Mouse (Mus musculus) kidney, embryonic 14.5 days (tissue): Measurements from ENCODE around the gene AC153137.1. TPM values are rescaled to one million over a fixed set of nuclear protein-coding genes. Genes with fewer than 3 reads are reported as not detected.
"Not testable (repeated sequence)": the region's sequence is repeated elsewhere in the genome, so short reads cannot be mapped to it uniquely, and the experiment has no call there.

Source experiments
- ATAC-seq: fragments of 200-750 bp; cut with Nextera tagmentation; 2 replicates; pipeline ENCODE4 v1.8.0; 2017; ENCODE audit warnings: moderate number of reproducible peaks, mild to moderate bottlenecking, moderate TSS enrichment, moderate library complexity; ENCODE audit not compliant: low FRiP score, low TSS enrichment
- H3K27ac ChIP-seq: fragments of 300-500 bp; sonication (generic); 2 replicates; pipeline ENCODE4 v1.5.1; 2014; ENCODE audit warnings: low read depth, mild to moderate bottlenecking, low read length, moderate library complexity, mixed read lengths
- H3K27me3 ChIP-seq: fragments of 300-500 bp; sonication (generic); 2 replicates; pipeline ENCODE4 v1.6.1; 2014; ENCODE audit warnings: mild to moderate bottlenecking, low read length; ENCODE audit not compliant: control insufficient read depth, insufficient read depth
- H3K36me3 ChIP-seq: fragments of 300-500 bp; sonication (generic); 2 replicates; pipeline ENCODE4 v1.6.1; 2014; ENCODE audit warnings: low read length, mixed read lengths; ENCODE audit not compliant: control insufficient read depth, insufficient read depth
- H3K4me1 ChIP-seq: fragments of 300-500 bp; sonication (generic); 2 replicates; pipeline ENCODE4 v1.6.1; 2014; ENCODE audit warnings: low read length, mixed read lengths; ENCODE audit not compliant: control insufficient read depth, insufficient read depth
- H3K4me2 ChIP-seq: fragments of 300-500 bp; sonication (generic); replicated peaks from 2 replicates; pipeline ENCODE4 v1.6.1; 2014; ENCODE audit warnings: low read depth, mild to moderate bottlenecking, low read length
- H3K4me3 ChIP-seq: fragments of 300-500 bp; sonication (generic); 2 replicates; pipeline ENCODE4 v1.5.1; 2014; ENCODE audit warnings: mild to moderate bottlenecking, low read length
- H3K9ac ChIP-seq: fragments of 300-500 bp; sonication (generic); 2 replicates; pipeline ENCODE4 v1.6.1; 2014; ENCODE audit warnings: low read depth, mild to moderate bottlenecking, low read length, moderate library complexity
- H3K9me3 ChIP-seq: fragments of 300-500 bp; sonication (generic); 2 replicates; pipeline ENCODE4 v1.6.1; 2016; ENCODE audit warnings: low read length; ENCODE audit not compliant: control insufficient read depth
- WGBS: fragments of 180-500 bp; shearing (Covaris S2); extraction: QIAGEN DNeasy Blood & Tissue Kit; methylation state at CpG from one replicate; pipeline ENCODE4 v1.1.7; 2014; 5-methylcytosine and 5-hydroxymethylcytosine counted together
- polyA plus RNA-seq: library from polyadenylated mRNA; unstranded; fragments of >200 nt; fragmentation: Nextera tagmentation; extraction: Ambion mirVana; gene quantifications from 2 replicates; pipeline ENCODE4 v1.2.1, GENCODE M21; 2014

Gene AC153137.1
- not detected in 2 replicates for polyA plus RNA-seq

DNA sequence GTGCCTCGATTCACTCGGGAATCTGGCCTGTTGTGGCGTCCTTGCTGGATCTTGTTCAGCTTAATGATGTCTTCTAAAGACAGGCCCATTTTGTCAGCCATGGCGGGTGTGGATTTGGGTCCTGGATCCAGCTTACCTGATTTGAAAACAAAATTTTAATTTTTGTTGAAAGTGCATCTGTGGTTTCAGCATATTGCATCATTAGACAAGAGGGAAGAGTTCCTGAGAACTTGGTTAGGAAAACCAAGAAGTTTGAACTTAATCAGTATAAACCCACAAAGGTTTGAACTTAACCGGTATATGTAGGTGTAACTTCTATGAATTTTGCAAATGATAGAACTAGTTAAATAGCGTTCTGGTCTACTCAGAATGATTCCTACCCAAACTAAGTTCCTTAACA is at the start of gene AC153137.1:
Gene AC153137.1, minus strand, starts transcription at position 101 of the 400 bp plus-strand sequence.
- not testable (repeated sequence) for H3K4me1 ChIP-seq, H3K9ac ChIP-seq, H3K9me3 ChIP-seq, H3K27me3 ChIP-seq, H3K4me2 ChIP-seq, H3K4me3 ChIP-seq, ATAC-seq, H3K36me3 ChIP-seq, H3K27ac ChIP-seq
- WGBS = 89% methylated on average over 6 of the region's 6 CpGs

DNA sequence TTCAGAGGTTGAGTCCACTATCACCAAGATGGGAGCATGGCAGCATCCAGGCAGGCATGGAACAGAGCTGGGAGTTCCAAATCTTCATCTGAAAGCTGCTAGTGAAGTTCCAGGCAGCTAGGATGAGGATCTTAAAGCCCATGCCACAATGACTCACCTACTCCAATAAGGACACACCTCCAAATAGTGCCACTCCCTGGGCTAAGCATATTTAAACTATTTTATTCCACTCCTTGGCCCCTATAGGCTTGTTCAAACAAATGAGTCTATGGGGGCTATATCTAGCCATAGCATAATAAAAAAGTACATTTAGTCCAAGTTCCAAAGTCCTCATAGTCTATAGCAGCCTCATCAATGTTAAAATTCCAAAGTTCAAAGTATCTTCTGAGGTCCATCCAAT is 45.4 kb upstream of the AC153137.1 start:
- Histone ChIP-seq H3K4me3 (no peak overlapping the region), H3K36me3 (no peaks in the 10 kb centered on the region), H3K27me3 (no peaks in the 10 kb centered on the region), H3K9me3 (no peaks in the 10 kb centered on the region), H3K4me2 (no peak overlapping the region), H3K27ac (no peak overlapping the region), H3K9ac (no peak overlapping the region), H3K4me1 (no peaks in the 10 kb centered on the region)
- ATAC-seq = no peak

DNA sequence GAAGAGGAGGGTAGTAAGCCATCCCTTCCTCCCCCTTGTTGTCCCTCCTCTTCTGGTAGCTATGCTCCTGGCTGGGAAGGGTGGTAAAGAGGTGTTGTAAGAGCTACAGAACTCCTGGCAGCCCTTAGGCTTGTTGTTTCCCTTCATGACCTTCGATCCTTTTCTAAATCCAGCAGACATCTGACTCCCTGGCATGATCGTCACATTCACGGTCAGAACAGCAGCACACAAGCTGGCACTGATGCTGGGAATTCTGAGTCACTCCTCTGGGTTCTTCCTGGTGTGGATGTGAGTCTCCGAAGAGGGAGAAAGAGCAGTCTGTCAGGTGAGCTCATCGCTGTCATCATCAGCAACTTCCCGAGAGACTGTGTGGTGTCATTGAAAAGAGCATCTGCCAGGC is 41.5 kb upstream of the AC153137.1 start:
- Histone ChIP-seq H3K4me2 (no peak overlapping the region), H3K4me1 (no peaks in the 10 kb centered on the region), H3K36me3 (no peaks in the 10 kb centered on the region), H3K9me3 (no peaks in the 10 kb centered on the region), H3K27me3 (no peaks in the 10 kb centered on the region), H3K4me3 (no peak overlapping the region), H3K9ac (no peak overlapping the region), H3K27ac (no peak overlapping the region)
- ATAC-seq = no peak
- 83% methylated on average over 6 of the region's 6 CpGs for WGBS

DNA sequence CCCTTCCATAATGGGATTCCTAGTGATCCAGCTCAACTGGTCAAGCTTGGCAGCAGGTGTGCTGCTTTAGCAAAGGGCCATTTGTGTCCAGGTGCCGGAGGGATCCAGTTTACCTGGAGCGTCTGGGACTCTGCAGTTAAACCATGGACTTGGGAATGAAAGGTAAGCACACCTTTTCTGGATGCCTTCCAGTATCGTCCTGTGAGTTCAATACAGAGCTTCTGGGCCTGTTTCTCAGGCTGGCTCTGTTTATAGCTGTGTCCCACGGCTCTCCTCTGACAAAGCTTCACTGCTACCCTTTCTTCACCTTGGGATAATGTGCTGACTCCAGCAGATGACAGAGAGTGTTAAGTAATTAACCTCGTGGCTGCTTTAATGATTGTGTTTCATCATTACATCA is 39.6 kb upstream of the AC153137.1 start:
- WGBS = 70% methylated on average over 5 of the region's 5 CpGs
- Histone ChIP-seq H3K27me3 (no peaks in the 10 kb centered on the region), H3K4me2 (no peak overlapping the region), H3K9ac (no peak overlapping the region), H3K4me3 (no peak overlapping the region), H3K4me1 (no peaks in the 10 kb centered on the region), H3K27ac (no peak overlapping the region), H3K36me3 (no peaks in the 10 kb centered on the region), H3K9me3 (no peaks in the 10 kb centered on the region)
- no peak for ATAC-seq

DNA sequence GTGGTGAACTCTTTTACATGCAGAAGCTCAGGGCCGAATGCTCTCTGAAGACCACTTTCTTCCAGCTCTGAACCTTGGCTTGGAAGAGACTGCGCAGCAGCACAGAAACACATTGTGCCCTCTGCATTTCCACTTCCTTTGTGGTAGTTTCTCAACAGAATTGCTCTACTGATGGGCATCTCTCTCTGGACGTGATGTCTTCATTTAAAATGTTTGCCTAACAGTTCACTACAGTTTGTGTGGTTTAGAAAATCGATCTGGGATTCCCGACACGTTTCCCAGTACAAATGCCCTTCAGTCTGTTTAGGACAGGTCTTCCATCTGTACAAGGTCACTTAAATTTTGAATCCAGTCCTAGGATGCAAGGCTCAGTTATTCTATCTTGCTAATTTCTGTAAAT is 38.3 kb upstream of the AC153137.1 start:
- Histone ChIP-seq H3K4me3 (no peak overlapping the region), H3K27ac (no peak overlapping the region), H3K4me2 (no peak overlapping the region), H3K36me3 (no peaks in the 10 kb centered on the region), H3K9ac (no peak overlapping the region), H3K9me3 (no peaks in the 10 kb centered on the region), H3K4me1 (no peaks in the 10 kb centered on the region), H3K27me3 (no peaks in the 10 kb centered on the region)
- no peak for ATAC-seq
- 85% methylated on average over 6 of the region's 6 CpGs for WGBS

DNA sequence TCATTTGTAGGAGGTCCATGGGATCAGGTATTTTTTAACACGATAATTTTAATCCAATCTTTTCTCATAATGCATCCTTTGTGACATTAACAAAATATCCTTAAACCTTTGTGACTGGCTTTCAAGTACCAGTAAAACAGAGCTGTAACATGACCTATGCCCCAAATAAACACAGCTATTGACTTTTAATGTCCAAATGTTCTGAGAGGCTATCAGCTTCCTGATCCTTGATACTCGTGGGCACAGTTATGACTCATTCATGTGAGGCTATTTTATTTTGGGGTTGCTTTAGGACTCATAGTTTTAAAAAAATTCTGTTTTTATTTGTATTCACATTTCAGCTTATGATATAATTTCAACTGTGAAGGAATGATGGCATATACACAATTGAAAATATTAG is 37.5 kb upstream of the AC153137.1 start:
- Histone ChIP-seq H3K4me3 (no peak overlapping the region), H3K9me3 (no peaks in the 10 kb centered on the region), H3K27ac (no peak overlapping the region), H3K4me2 (no peak overlapping the region), H3K9ac (no peak overlapping the region), H3K27me3 (no peaks in the 10 kb centered on the region), H3K36me3 (no peaks in the 10 kb centered on the region), H3K4me1 (no peaks in the 10 kb centered on the region)
- no peak for ATAC-seq
- WGBS = 44% methylated on average over 2 of the region's 2 CpGs

DNA sequence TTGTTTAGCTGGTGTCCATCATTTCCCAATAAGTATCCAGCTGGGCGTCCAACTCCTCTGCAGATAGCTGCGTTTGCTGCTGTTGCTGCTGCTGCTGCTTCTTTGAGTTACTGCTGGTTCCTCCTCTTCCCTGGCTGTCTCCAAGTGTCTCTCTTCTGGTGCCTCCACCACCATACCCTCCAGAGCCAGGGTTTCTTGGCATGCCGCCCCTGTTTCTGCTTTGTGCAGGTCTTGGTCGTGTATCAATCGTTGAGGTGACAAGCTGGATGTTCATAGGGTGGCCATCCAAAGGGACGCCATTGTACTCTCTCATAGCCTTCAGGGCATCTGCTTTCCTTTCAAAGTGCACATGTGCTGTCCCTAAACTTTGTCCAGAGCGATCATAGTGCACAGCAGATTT is 529 bp downstream of the AC153137.1 start:
- H3K9me3 ChIP-seq, H3K27me3 ChIP-seq, H3K4me2 ChIP-seq, H3K9ac ChIP-seq, H3K4me1 ChIP-seq, H3K4me3 ChIP-seq, H3K27ac ChIP-seq, ATAC-seq, H3K36me3 ChIP-seq: not testable (repeated sequence)
- 87% methylated on average over 7 of the region's 7 CpGs for WGBS

DNA sequence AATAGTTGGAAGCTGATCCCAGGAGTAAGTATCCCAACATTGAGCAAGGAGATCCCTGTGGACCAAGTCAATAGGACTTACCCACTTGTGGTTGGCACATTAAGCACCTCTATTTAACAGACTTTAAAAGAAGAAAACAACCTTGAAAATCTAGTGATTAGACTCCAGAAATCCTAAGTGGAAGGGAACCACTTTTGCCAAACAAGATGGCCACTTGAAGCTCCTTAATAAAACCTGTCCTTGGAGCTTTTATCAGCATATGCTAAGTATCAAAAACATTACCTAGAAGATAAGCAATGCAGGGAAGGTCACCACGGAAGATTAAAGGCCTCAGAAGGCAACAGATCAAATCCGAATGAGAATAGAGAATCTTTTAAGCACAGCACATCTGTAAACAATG is 26.0 kb downstream of the AC153137.1 start:
- H3K4me2 ChIP-seq = no peak overlapping the region
- no peaks in the 10 kb centered on the region for H3K27me3 ChIP-seq
- H3K9me3 ChIP-seq = no peaks in the 10 kb centered on the region
- no peak overlapping the region for H3K27ac ChIP-seq
- no peaks in the 10 kb centered on the region for H3K36me3 ChIP-seq
- ATAC-seq = no peak
- H3K4me3 ChIP-seq = no peak overlapping the region
- peaks cover 10% of the 10 kb centered on the region; the same call in 1 of the 2 replicates for H3K4me1 ChIP-seq
- 85% methylated on average over 2 of the region's 2 CpGs for WGBS
- no peak overlapping the region for H3K9ac ChIP-seq

DNA sequence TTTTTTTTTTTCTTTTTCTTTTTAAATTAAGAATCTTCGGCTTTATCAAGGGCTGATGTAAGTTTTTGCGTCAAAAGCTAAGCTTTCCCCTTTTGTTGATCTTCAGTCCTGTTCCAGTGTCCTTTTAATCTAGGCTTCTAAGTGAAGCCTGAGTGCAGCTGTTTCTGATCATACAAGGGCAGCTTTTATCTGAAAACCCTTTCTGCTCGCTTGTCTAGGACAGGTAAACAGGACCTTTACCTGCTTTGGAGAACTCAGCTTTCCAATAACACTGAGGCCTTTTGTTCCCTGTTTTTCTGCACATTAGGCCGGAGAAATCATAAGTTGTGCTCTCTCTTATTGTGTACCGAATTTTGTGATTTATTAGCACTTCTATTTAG is 27.3 kb downstream of the AC153137.1 start:
- whole genome bisulfite sequencing = 38% methylated on average over 5 of the region's 5 CpGs
- peaks cover 3% of the 10 kb centered on the region; the same call in 1 of the 2 replicates for H3K36me3 ChIP-seq
- peaks cover 11% of the 10 kb centered on the region; the same call in 1 of the 2 replicates for H3K4me1 ChIP-seq
- H3K9me3 ChIP-seq = no peaks in the 10 kb centered on the region
- ATAC-seq = no peak
- H3K4me2 ChIP-seq = peak overlapping the region; percentile 55
- peak overlapping the region; percentile 97 for H3K27ac ChIP-seq
- no peaks in the 10 kb centered on the region for H3K27me3 ChIP-seq
- H3K9ac ChIP-seq = peak overlapping the region; percentile 74
- H3K4me3 ChIP-seq = peak overlapping the region; percentile 87
